Mouse (Mus musculus) thymus, adult 2 months (tissue): ENCODE results near the gene Tctn3.

Experiments
- CTCF ChIP-seq: fragments of 200-500 bp; IDR thresholded peaks from 2 replicates; pipeline ENCODE4 v1.5.1; 2012; ENCODE audit warnings: mild to moderate bottlenecking, control low read depth, low read length, moderate library complexity, borderline replicate concordance; ENCODE audit not compliant: control insufficient read depth, poor library complexity, insufficient read depth; ENCODE audit errors: extremely low read depth
- POLR2A ChIP-seq: fragments of 200-500 bp; IDR thresholded peaks from 2 replicates; pipeline ENCODE4 v1.6.1; 2012; ENCODE audit warnings: mild to moderate bottlenecking, low read length, control low read depth, moderate library complexity; ENCODE audit not compliant: control insufficient read depth, poor library complexity, insufficient read depth; ENCODE audit errors: extremely low read depth

DNA sequence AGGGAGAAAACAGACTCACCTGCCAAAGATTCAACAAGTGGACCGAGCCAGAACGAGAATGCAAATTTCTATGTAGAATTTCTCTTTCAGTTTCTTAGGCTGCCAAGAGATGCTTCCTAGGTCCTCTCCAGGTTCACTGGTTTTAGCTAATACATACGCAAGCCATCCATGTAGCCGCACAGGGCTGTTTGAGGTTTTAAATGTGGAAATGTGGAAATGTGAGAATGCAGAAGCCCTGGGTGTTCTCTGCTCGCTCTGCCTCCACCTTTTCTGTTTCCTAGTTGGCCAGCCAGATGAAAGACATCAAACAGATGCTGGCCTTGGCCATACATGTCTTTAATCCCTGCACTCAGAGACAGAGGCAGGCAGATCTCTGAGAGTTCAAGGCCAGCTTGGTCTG is 26.5 kb upstream of the Tctn3 start:
- TF ChIP-seq CTCF (no peak), POLR2A (no peak)
